Mouse (Mus musculus) brain, embryonic 14.5 days (tissue): ENCODE data around the gene Bcl6.

Experiments
- CTCF ChIP-seq: fragments of 200-500 bp; IDR thresholded peaks from 2 replicates; pipeline ENCODE4 v1.5.1; 2012; ENCODE audit warnings: inconsistent platforms, mild to moderate bottlenecking, moderate library complexity, borderline replicate concordance; ENCODE audit not compliant: insufficient read depth, insufficient read length; ENCODE audit errors: extremely low read depth
- POLR2A ChIP-seq: fragments of 200-500 bp; IDR thresholded peaks from 2 replicates; pipeline ENCODE4 v1.6.1; 2012; ENCODE audit warnings: mild to moderate bottlenecking, inconsistent platforms, borderline replicate concordance; ENCODE audit not compliant: poor library complexity, insufficient read depth, insufficient read length, severe bottlenecking; ENCODE audit errors: extremely low read depth

- TF ChIP-seq CTCF, result no peak
- no peak for TF ChIP-seq POLR2A
Measured at GRCm38 (mm10) chr16:23931275-23931674, 57.4 kb downstream of the Bcl6 start.
